Mouse (Mus musculus) heart, postnatal 0 days (tissue): ENCODE measurements around the gene Gm37240.

Source experiments
- CTCF ChIP-seq: IDR thresholded peaks from 2 replicates; pipeline ENCODE4 v1.5.1; 2016; ENCODE audit warnings: antibody characterized with exemption, control low read depth, low read depth
- EP300 ChIP-seq: IDR thresholded peaks from 2 replicates; pipeline ENCODE4 v1.6.1; 2016; ENCODE audit warnings: antibody characterized with exemption, low read depth

DNA sequence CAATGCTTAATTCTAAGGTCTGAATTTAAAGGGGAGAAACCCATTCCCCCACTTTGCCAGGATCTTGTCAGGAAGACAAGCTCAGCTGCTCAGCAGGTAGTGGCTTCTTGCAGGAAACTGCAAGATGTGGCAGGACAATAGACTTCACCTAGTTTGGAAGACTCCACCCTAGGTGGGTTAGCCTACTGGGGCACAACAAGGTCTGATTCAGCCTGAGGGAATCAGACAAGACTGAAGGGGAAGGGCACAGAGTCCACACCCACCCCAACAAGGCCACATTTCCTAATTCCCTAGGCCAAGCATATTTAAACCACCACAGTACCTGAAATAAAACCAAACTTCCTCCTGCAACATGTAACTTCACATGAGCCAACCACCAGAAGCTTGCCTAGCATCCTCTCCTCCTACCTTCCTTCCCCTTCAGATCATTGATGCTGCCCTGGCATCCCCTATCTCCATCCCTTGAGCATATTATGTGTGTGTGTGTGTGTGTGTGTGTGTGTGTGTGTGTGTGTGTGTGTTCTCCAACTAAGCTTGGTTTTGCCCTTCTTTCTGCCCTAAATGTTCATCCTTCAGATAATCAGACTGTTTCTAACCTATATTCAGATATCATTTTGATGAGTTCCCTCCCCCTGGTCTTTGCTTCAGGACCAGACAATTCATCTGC, 489.4 kb downstream of the Gm37240 start:
- TF ChIP-seq CTCF: no peak
- no peak for TF ChIP-seq EP300
